Mouse (Mus musculus) thymus, postnatal 36 days (tissue): ENCODE data around the gene Kat6b.

ENCODE experiments used
- DNase-seq, 2 experiments: peaks; one replicate each; pipeline ENCODE4 v3.0.0; 2022; ENCODE audit warnings: mixed read lengths in 2 of 2

Kat6b gene

GRCm38 (mm10) chr14:21674471-21674870, 193.2 kb downstream of the Kat6b start:
- DNase-seq, result no peak

- no peak for DNase-seq
Observed at GRCm38 (mm10) chr14:21676223-21676622, 195.0 kb downstream of the Kat6b start.

GRCm38 (mm10) chr14:21678509-21679285, 197.5 kb downstream of the Kat6b start:
- DNase-seq, result peak; percentile 29 to 31

- DNase-seq, result no peak
Observed at GRCm38 (mm10) chr14:21679631-21680201, 198.5 kb downstream of the Kat6b start.

GRCm38 (mm10) chr14:21682681-21683129, 201.5 kb downstream of the Kat6b start:
- DNase-seq, result peak; percentile 77 to 81

- no peak for DNase-seq
Observed at GRCm38 (mm10) chr14:21683834-21684233, 202.6 kb downstream of the Kat6b start.

- DNase-seq, result no peak
Observed at GRCm38 (mm10) chr14:21685411-21686146, 204.3 kb downstream of the Kat6b start.

GRCm38 (mm10) chr14:21686376-21687279, 205.4 kb downstream of the Kat6b start:
- no peak for DNase-seq

- no peak for DNase-seq
Observed at GRCm38 (mm10) chr14:21691070-21691469, 209.8 kb downstream of the Kat6b start.

- no peak for DNase-seq
Observed at GRCm38 (mm10) chr14:21695020-21695419, 213.8 kb downstream of the Kat6b start.

- DNase-seq, result no peak
Observed at GRCm38 (mm10) chr14:21696186-21696830, 215.1 kb downstream of the Kat6b start.

GRCm38 (mm10) chr14:21702691-21703090, 221.5 kb downstream of the Kat6b start:
- DNase-seq, result no peak

- DNase-seq, result no peak
Observed at GRCm38 (mm10) chr14:21703255-21703654, 222.0 kb downstream of the Kat6b start.

GRCm38 (mm10) chr14:21705462-21705861, 224.2 kb downstream of the Kat6b start:
- no peak for DNase-seq

- no peak for DNase-seq
Observed at GRCm38 (mm10) chr14:21706759-21707571, 225.7 kb downstream of the Kat6b start.

- DNase-seq, result no peak
Observed at GRCm38 (mm10) chr14:21709545-21709944, 228.3 kb downstream of the Kat6b start.

- no peak for DNase-seq
Observed at GRCm38 (mm10) chr14:21711231-21711630, 230.0 kb downstream of the Kat6b start.

GRCm38 (mm10) chr14:21714486-21714885, 233.3 kb downstream of the Kat6b start, which contains the start of gene Dupd1:
Gene Dupd1 (minus strand): TSS chr14:21714576.
- DNase-seq, result no peak

GRCm38 (mm10) chr14:21719646-21720383, 238.6 kb downstream of the Kat6b start:
- DNase-seq, result no peak
